Mouse (Mus musculus) liver, embryonic 14.5 days (tissue): ENCODE measurements around the gene Hist4h4. TPM values are rescaled to one million over a fixed set of nuclear protein-coding genes. Genes with fewer than 3 reads are reported as not detected.

Source experiments
- ATAC-seq: fragments of 200-750 bp; cut with Nextera tagmentation; 2 replicates; pipeline ENCODE4 v1.8.0; 2017; ENCODE audit warnings: moderate number of reproducible peaks, mild to moderate bottlenecking, moderate library complexity; ENCODE audit not compliant: insufficient read depth
- DNase-seq, 3 experiments: peaks; one replicate each; pipeline ENCODE4 v3.0.0-alpha.2; 2012 to 2013; ENCODE audit warnings: low read depth in 3 of 3, low spot score in 3 of 3
- H3K27ac ChIP-seq: fragments of 300-500 bp; sonication (generic); 2 replicates; pipeline ENCODE4 v1.5.1; 2014; ENCODE audit warnings: moderate library complexity, mild to moderate bottlenecking, control low read depth, inconsistent platforms
- H3K27me3 ChIP-seq: fragments of 300-500 bp; sonication (generic); 2 replicates; pipeline ENCODE4 v1.6.1; 2014; ENCODE audit warnings: mild to moderate bottlenecking, low read length, moderate library complexity; ENCODE audit not compliant: control insufficient read depth, insufficient read depth
- H3K36me3 ChIP-seq: fragments of 300-500 bp; sonication (generic); replicated peaks from 2 replicates; pipeline ENCODE4 v1.6.1; 2014; ENCODE audit warnings: low read depth; ENCODE audit not compliant: control insufficient read depth, insufficient read depth
- H3K4me1 ChIP-seq, 2 experiments: fragments of 200-500 bp in 1 of 2; fragments of 300-500 bp in 1 of 2; sonication (generic) in 1 of 2; replicated peaks; 2 replicates each; pipeline ENCODE4 v1.6.1; 2012 to 2014; ENCODE audit warnings: antibody characterized with exemption in 1 of 2, inconsistent platforms in 1 of 2, low read length in 1 of 2; ENCODE audit not compliant: control insufficient read depth in 2 of 2, insufficient read depth in 2 of 2
- H3K4me2 ChIP-seq: fragments of 300-500 bp; sonication (generic); 2 replicates; pipeline ENCODE4 v1.6.1; 2014; ENCODE audit warnings: low read depth, mild to moderate bottlenecking, control low read depth, moderate library complexity
- H3K4me3 ChIP-seq, 2 experiments: fragments of 200-500 bp in 1 of 2; fragments of 300-500 bp in 1 of 2; sonication (generic) in 1 of 2; 2 replicates each; pipeline ENCODE4 v1.5.1; 2012 to 2014; ENCODE audit warnings: low read depth in 2 of 2, low read length in 2 of 2, mild to moderate bottlenecking in 2 of 2, control low read depth in 1 of 2, inconsistent platforms in 1 of 2, moderate library complexity in 1 of 2; ENCODE audit not compliant: insufficient read depth in 1 of 2
- H3K9ac ChIP-seq: fragments of 300-500 bp; sonication (generic); replicated peaks from 2 replicates; pipeline ENCODE4 v1.6.1; 2014; ENCODE audit warnings: mild to moderate bottlenecking, control low read depth, moderate library complexity
- H3K9me3 ChIP-seq: fragments of 300-500 bp; sonication (generic); 2 replicates; pipeline ENCODE4 v1.6.1; 2016; ENCODE audit warnings: low read length, mixed read lengths; ENCODE audit not compliant: control insufficient read depth
- CTCF ChIP-seq: IDR thresholded peaks from 2 replicates; pipeline ENCODE4 v1.5.1; 2016; ENCODE audit warnings: antibody characterized with exemption, low read depth, control low read depth
- EP300 ChIP-seq: IDR thresholded peaks from 2 replicates; pipeline ENCODE4 v1.6.1; 2016; ENCODE audit warnings: antibody characterized with exemption, low read depth
- WGBS: fragments of 180-500 bp; shearing (Covaris S2); extraction: QIAGEN DNeasy Blood & Tissue Kit; methylation state at CpG from one replicate; pipeline ENCODE4 v1.1.7; 2014; ENCODE audit not compliant: insufficient replicate concordance; 5-methylcytosine and 5-hydroxymethylcytosine counted together
- polyA plus RNA-seq, 2 experiments: library from polyadenylated mRNA; depleted of rRNA in 1 of 2; stranded (reverse) in 1 of 2; unstranded in 1 of 2; fragments of >200 nt; fragmentation: Nextera tagmentation in 1 of 2; extraction: Ambion mirVana in 1 of 2; gene quantifications; 2 replicates each; pipeline versions ENCODE4 v1.2.1 to v1.2.3; 2012 to 2014

The Hist4h4 gene
- polyA plus RNA-seq, 2 experiments = 1.6 to 2.4 TPM

DNA sequence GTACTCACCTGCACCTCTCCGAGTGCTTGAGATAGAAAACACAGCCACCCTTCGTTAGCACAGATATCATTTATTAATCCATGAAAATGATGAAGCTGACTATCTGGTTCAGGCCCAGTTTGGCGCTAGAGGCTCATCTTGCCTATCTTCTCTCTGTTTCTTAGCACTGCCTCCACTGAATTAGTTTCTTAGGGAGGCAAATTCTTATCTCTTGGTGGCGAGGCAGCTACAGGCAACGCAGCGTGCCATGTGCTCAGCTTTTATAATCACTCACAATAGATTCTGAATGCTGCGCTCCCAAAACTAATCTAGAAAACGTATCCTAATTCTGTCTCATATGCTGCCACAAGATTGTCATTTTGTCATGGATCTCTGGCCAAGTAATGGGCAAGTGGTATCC lies 44.2 kb upstream of the Hist4h4 start:
- peaks cover 70% of the 10 kb centered on the region for H3K36me3 ChIP-seq
- H3K9me3 ChIP-seq = no peaks in the 10 kb centered on the region
- peak overlapping the region; percentile 68 for H3K27ac ChIP-seq
- peak overlapping the region in 1 of 2 experiments; percentile 29; a peak in 1 of 4 replicates for H3K4me3 ChIP-seq
- WGBS = 29% methylated on average over 8 of the region's 8 CpGs
- peak overlapping the region; percentile 27; the same call in 1 of the 2 replicates for H3K9ac ChIP-seq
- no peaks in the 10 kb centered on the region for H3K27me3 ChIP-seq
- ATAC-seq (peak; percentile 74), DNase-seq (peak in 1 of 3 experiments; percentile 51)
- peaks cover 23 to 39% of the 10 kb centered on the region in 2 experiments for H3K4me1 ChIP-seq
- TF ChIP-seq EP300 = no peak; the same call in 1 of the 2 replicates
- no peak for TF ChIP-seq CTCF
- H3K4me2 ChIP-seq = peak overlapping the region; percentile 47

DNA sequence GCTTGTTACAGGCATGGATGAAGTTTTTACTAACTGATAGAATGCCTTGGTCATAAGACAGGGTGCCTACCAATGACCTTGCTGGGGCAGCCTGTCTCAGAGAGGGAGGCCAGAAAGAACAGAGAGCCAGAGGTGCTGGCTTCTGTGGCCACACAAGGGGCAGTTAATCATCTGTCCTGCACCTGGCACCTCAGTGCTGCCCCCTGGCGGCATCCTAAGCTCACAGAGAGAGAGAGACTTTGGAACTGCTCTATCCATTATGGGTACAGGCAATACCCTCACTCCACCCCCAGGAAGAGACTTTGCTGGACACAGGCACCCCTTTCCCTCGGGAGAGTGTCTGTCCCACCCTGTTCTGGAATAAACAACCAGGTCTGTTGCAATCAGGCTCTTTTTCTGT lies 43.6 kb upstream of the Hist4h4 start:
- Histone ChIP-seq H3K9ac (peak overlapping the region; percentile 19; the same call in 1 of the 2 replicates), H3K4me1 (peaks cover 18 to 36% of the 10 kb centered on the region in 2 experiments), H3K9me3 (no peaks in the 10 kb centered on the region), H3K27ac (peak overlapping the region; percentile 68; the same call in 1 of the 2 replicates), H3K36me3 (peaks cover 64% of the 10 kb centered on the region), H3K4me2 (peak overlapping the region; percentile 47), H3K4me3 (peak overlapping the region in 1 of 2 experiments; percentile 5; a peak in 1 of 4 replicates), H3K27me3 (no peaks in the 10 kb centered on the region)
- 10% methylated on average over 2 of the region's 2 CpGs for whole genome bisulfite sequencing
- ATAC-seq (peak; percentile 72), DNase-seq (peak; percentile 61 to 65 (median 63))
- TF ChIP-seq CTCF = peak; percentile 96
- TF ChIP-seq EP300 = no peak

DNA sequence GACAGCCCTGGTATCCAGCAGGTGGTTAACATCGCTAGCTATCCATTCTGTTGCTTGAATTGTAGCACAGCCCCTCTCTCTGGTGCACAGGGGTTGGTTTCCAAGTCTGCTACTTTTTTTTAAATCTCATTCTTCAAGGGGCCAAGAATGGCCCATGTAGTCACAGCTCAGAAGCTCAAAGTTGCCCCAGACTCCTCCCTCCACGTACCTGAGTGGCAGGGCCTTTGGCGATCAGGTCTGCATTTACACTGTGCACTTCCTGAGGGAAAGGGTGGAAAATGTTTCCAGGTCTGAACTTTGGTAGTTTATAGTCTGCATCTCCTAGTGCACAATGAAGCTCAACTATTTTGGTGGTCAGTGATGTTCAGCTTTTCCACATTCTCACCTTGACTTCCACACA lies 43.1 kb upstream of the Hist4h4 start:
- Histone ChIP-seq H3K27ac (no peak overlapping the region), H3K9ac (no peak overlapping the region), H3K4me1 (peaks cover 15 to 36% of the 10 kb centered on the region in 2 experiments), H3K9me3 (no peaks in the 10 kb centered on the region), H3K27me3 (no peaks in the 10 kb centered on the region), H3K4me2 (no peak overlapping the region; the same call in 1 of the 2 replicates), H3K36me3 (peaks cover 59% of the 10 kb centered on the region), H3K4me3 (no peak overlapping the region)
- 92% methylated on average over 3 of the region's 3 CpGs for WGBS
- DNase-seq (no peak), ATAC-seq (no peak)
- no peak for TF ChIP-seq EP300
- no peak for TF ChIP-seq CTCF

DNA sequence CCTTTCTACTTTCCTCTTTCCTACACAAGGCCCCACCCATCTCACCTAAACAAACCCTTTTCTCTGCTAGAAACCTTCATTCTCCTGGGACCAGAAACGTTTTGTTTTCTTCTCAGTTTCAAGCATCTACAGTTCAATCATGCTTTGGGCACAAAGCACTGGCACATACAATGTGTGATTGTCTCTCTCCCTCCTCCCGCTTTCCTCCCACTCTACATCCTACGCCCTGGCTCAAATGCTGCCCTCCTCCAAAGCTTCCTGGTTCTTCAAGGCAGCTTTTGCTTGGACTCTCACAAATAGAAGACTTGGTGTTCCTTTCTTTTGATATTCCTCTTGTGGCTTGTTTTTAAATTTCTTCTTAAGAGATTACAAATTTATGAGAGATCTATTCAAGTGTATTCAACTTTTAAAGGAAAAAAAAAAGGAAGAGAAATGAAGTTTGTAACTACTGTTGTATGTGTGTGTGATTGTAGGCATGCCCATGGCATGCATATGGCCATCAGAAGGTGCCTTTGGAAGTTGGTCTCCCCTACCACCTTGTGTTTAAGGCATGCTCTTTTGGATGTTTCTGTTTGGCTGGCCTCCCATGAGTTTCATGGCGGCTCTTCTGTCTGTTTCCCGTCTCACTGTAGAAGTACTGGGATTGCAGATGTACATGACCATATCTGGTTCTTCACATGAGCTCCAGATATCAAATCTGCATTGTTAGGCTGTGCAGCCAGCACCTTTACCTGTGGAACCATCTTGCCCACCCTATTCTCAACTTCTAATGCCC lies 41.7 kb upstream of the Hist4h4 start:
- DNase-seq = no peak
- Histone ChIP-seq H3K4me3 (no peak overlapping the region), H3K27ac (no peak overlapping the region), H3K9me3 (no peaks in the 10 kb centered on the region), H3K27me3 (no peaks in the 10 kb centered on the region), H3K36me3 (peaks cover 47% of the 10 kb centered on the region), H3K4me1 (peaks cover 15 to 33% of the 10 kb centered on the region in 2 experiments), H3K4me2 (no peak overlapping the region), H3K9ac (no peak overlapping the region)
- ATAC-seq = no peak
- 86% methylated on average over 5 of the region's 5 CpGs for WGBS
- TF ChIP-seq CTCF (no peak), EP300 (no peak)

DNA sequence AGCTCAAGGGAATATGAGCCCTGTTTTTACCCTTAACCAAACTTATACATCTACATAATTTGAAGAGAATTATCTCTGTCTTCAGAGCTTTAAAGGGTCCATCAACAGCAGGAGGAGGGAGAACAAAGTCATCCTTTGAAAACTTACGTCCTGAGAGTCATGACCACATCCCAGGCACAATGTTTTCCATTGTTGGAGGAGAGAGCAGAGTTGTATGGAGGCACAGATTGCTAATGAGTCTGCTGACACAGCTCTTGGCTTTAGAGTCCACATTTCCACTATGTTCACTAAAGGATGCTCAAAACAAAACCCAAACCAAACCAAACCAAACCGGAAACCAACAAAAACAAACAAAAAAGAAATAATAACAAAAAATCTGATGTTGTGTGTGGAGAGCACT lies 40.7 kb upstream of the Hist4h4 start:
- 81% methylated on average over 2 of the region's 2 CpGs for WGBS
- H3K27me3 ChIP-seq = no peaks in the 10 kb centered on the region
- no peak for ATAC-seq

More for the DNA sequence above, 40.7 kb upstream of the Hist4h4 start:
- DNase-seq = no peak
- Histone ChIP-seq H3K4me3 (no peak overlapping the region), H3K9ac (no peak overlapping the region), H3K36me3 (peaks cover 37% of the 10 kb centered on the region), H3K4me1 (peaks cover 15 to 23% of the 10 kb centered on the region in 2 experiments), H3K9me3 (no peaks in the 10 kb centered on the region), H3K27ac (no peak overlapping the region), H3K4me2 (no peak overlapping the region)
- TF ChIP-seq CTCF = no peak
